Mouse (Mus musculus) lung, embryonic 16.5 days (tissue): Measurements from ENCODE around the gene Fam234b. TPM values are rescaled to one million over a fixed set of nuclear protein-coding genes. Genes with fewer than 3 reads are reported as not detected.

ENCODE experiments used
- ATAC-seq: fragments of 200-750 bp; cut with Nextera tagmentation; 2 replicates; pipeline ENCODE4 v1.8.0; 2017; ENCODE audit warnings: low read depth, mild to moderate bottlenecking, moderate library complexity
- H3K27ac ChIP-seq: fragments of 300-500 bp; sonication (generic); 2 replicates; pipeline ENCODE4 v1.5.1; 2014; ENCODE audit warnings: mild to moderate bottlenecking, control low read depth, low read length
- H3K27me3 ChIP-seq: fragments of 300-500 bp; sonication (generic); 2 replicates; pipeline ENCODE4 v1.6.1; 2014; ENCODE audit warnings: low read depth, low read length, mixed read lengths; ENCODE audit not compliant: control insufficient read depth, insufficient read depth
- H3K36me3 ChIP-seq: fragments of 300-500 bp; sonication (generic); 2 replicates; pipeline ENCODE4 v1.6.1; 2014; ENCODE audit warnings: low read length; ENCODE audit not compliant: control insufficient read depth, insufficient read depth
- H3K4me1 ChIP-seq: fragments of 300-500 bp; sonication (generic); replicated peaks from 2 replicates; pipeline ENCODE4 v1.6.1; 2014; ENCODE audit warnings: low read length, mixed read lengths; ENCODE audit not compliant: control insufficient read depth, insufficient read depth
- H3K4me2 ChIP-seq: fragments of 300-500 bp; sonication (generic); 2 replicates; pipeline ENCODE4 v1.6.1; 2014; ENCODE audit warnings: low read depth, low read length, control low read depth
- H3K4me3 ChIP-seq: fragments of 300-500 bp; sonication (generic); 2 replicates; pipeline ENCODE4 v1.5.1; 2014; ENCODE audit warnings: mild to moderate bottlenecking, low read length, control low read depth
- H3K9ac ChIP-seq: fragments of 300-500 bp; sonication (generic); 2 replicates; pipeline ENCODE4 v1.6.1; 2014; ENCODE audit warnings: low read length, control low read depth
- H3K9me3 ChIP-seq: fragments of 300-500 bp; sonication (generic); 2 replicates; pipeline ENCODE4 v1.6.1; 2016; ENCODE audit warnings: low read length; ENCODE audit not compliant: control insufficient read depth
- WGBS: fragments of 180-500 bp; shearing (Covaris S2); extraction: QIAGEN DNeasy Blood & Tissue Kit; methylation state at CpG from one replicate; pipeline ENCODE4 v1.1.7; 2014; 5-methylcytosine and 5-hydroxymethylcytosine counted together
- polyA plus RNA-seq: library from polyadenylated mRNA; unstranded; fragments of >200 nt; fragmentation: Nextera tagmentation; extraction: Ambion mirVana; gene quantifications from 2 replicates; pipeline ENCODE4 v1.2.1, GENCODE M21; 2015

The Fam234b gene
- polyA plus RNA-seq, 1 experiment from 2014 or later, result 26.0 TPM

DNA sequence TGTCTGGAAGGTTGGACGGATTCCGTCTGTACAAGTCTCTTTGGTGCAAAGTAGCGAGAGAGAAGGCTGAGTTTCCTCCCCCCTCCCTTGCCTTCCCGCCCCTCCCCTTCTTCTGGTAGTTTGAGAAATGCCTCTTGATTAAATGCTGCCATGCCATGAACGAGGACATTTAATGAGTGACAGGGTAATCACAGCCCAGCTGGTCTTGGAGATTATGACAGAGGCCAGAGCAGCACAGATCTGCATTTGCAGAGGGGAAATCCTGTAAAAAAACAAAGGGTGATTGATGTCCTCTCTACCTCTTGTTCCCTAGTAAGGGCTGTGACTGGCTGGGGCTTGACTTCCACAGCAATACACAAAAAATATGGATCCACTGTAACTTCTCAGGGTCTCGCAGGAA, 50.1 kb downstream of the Fam234b start:
- Histone ChIP-seq H3K27ac (peak overlapping the region; percentile 31; the same call in 1 of the 2 replicates), H3K4me3 (peak overlapping the region; percentile 16; the same call in 1 of the 2 replicates), H3K36me3 (no peaks in the 10 kb centered on the region), H3K27me3 (no peaks in the 10 kb centered on the region; the same call in 1 of the 2 replicates), H3K4me1 (peaks cover 26% of the 10 kb centered on the region), H3K9me3 (no peaks in the 10 kb centered on the region), H3K9ac (no peak overlapping the region), H3K4me2 (peak overlapping the region; percentile 17; the same call in 1 of the 2 replicates)
- WGBS, result 44% methylated on average over 6 of the region's 6 CpGs
- peak; percentile 32; the same call in 1 of the 2 replicates for ATAC-seq

DNA sequence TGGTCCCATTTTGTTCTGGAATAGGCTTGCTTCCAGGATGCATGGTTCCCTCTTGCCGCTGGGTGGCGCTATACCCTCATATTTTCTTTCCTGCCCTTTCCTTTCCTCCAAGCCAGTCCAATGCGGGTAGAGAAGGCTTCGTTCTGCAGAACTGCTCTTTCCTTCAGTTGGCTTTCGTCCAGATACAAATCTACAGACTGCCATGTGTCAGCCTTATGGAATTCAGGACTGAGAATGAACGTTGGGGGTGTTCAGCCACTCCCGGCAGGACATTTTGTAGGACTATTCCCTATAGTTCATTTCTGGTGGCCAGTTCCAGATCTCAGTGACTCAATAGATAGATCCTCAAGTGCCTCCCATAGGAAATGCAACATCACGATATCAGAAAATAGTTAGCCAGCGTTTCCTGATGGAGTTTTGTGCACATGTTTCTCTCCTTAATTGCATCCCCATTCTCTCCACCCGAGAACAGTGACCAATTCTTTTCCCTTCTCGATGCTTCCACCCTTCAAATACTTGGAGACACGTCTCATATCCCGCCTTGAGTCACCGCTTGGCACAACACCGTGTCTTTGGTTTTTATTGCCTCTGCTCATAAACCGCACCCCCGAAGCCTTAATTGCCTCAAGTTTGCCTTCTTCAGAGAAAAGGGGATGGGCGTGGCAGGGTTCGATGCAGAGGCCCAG, 52.2 kb downstream of the Fam234b start:
- peak; percentile 85 for ATAC-seq
- Histone ChIP-seq H3K4me2 (peak overlapping the region; percentile 31), H3K27ac (peak overlapping the region; percentile 79), H3K4me1 (peaks cover 29% of the 10 kb centered on the region), H3K4me3 (no peak overlapping the region), H3K36me3 (no peaks in the 10 kb centered on the region), H3K9ac (0 out of 2 replicates have a peak overlapping the region, but pooled peaks have one; percentile 14), H3K27me3 (no peaks in the 10 kb centered on the region; the same call in 1 of the 2 replicates), H3K9me3 (no peaks in the 10 kb centered on the region)
- WGBS, result 18% methylated on average over 19 of the region's 19 CpGs

DNA sequence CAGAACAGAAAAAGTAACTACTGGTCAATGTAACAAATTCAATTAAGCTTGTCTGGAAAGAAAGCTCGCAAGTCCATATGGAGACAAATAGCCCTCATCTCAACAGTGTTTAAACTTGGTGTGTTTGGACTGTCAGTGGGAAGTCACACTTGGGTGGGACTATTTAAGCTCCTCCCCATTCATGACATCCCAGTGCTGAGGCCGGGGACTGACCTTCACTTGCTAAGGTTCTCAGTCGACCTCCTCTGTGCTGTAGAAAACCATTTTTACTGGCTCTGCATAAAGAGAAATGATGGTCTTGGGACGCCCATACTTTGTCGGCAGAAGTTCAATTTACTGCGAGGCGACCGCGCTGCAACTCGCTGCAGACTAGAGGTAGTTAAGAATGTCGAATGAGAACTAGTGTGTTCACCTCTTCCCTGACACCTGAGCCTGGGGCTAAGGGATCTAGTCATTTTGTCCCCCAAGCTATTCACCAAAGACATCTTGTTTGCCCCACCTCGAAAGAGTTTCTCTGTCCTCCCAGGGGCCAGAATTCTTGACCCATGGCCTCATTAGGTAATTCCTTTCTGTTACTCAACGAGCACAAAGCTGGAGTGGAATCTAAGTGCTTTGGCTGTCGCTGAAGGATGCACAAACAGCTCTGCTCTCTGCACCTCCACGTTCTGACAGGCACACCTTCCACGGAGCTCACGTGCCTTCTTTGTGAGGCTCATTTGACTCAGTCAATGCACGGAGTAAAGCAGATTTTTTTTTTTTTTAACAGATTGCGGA, 53.3 kb downstream of the Fam234b start:
- Histone ChIP-seq H3K36me3 (no peaks in the 10 kb centered on the region), H3K9me3 (0 out of 2 replicates have a peak, but pooled peaks cover 2% of the 10 kb centered on the region), H3K4me1 (peaks cover 29% of the 10 kb centered on the region), H3K4me2 (no peak overlapping the region), H3K27ac (peak overlapping the region; percentile 79), H3K27me3 (no peaks in the 10 kb centered on the region; the same call in 1 of the 2 replicates), H3K9ac (no peak overlapping the region), H3K4me3 (no peak overlapping the region; the same call in 1 of the 2 replicates)
- WGBS, result 53% methylated on average over 19 of the region's 19 CpGs
- no peak for ATAC-seq

DNA sequence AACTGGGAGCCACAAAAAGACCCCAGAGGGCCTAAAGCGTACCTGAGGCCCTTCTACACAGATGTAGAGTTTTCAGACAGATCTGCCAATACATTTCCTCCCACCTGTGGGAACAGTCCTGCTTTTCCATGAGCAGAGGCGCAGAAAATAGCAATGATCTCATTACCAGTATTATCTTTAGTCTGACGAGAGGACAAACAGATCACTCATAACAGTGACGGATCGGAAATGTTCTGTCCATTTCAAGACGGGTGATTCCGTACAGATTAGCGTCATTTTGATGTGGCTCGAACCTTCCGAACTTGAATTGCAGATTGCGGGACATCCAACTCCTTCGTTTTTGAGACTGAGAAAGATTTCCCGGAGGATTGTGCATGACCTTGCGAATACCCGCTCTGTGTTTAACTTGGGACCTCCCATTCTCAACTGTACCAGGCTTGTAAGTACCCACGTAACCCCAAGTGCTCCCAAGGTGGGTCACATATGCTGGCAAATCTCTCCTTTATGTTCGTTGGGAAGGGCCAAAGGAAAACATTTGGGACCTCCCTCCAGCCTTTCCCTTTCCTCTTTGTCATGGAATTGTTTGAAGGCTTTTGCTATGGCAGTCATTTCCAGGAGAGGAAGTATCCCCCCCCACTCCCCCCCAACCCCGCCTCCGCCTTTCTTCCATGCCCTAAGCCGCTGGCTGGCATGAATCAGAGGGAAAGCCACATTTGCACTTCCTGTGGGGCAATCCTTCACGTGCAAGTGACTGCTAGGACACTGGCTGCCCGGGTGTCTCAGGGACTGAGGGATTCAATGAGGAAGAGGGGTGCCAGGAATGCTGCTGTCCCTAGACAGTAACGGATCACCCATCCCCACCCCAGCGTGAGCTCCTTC, 54.3 kb downstream of the Fam234b start:
- Histone ChIP-seq H3K36me3 (no peaks in the 10 kb centered on the region), H3K4me3 (peak overlapping the region; percentile 16; the same call in 1 of the 2 replicates), H3K4me1 (peaks cover 29% of the 10 kb centered on the region), H3K4me2 (peak overlapping the region; percentile 45), H3K9me3 (0 out of 2 replicates have a peak, but pooled peaks cover 2% of the 10 kb centered on the region), H3K9ac (peak overlapping the region; percentile 44; the same call in 1 of the 2 replicates), H3K27ac (peak overlapping the region; percentile 79), H3K27me3 (no peaks in the 10 kb centered on the region; the same call in 1 of the 2 replicates)
- 48% methylated on average over 24 of the region's 24 CpGs for WGBS
- ATAC-seq, result peak; percentile 53

DNA sequence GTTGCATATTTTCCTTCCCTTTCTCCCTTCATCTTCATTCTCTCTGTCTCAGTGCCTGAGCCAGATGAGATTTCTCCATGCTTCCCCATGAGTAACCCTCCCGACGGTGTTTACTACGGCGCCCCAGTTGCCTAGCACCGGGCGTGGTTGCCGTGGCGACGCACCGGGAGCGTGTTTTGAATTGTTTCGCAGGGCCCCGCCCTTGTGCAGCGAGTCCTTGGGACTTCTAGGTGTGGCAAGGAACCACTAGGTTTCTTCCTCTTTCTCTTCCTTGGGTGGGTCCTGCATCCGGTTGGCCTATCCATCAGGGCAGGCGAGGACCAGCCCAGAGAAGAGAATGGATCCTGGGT, 54.9 kb downstream of the Fam234b start:
- Histone ChIP-seq H3K36me3 (no peaks in the 10 kb centered on the region), H3K4me3 (peak overlapping the region; percentile 16; the same call in 1 of the 2 replicates), H3K9ac (peak overlapping the region; percentile 44; the same call in 1 of the 2 replicates), H3K27ac (peak overlapping the region; percentile 82), H3K4me2 (peak overlapping the region; percentile 45), H3K27me3 (no peaks in the 10 kb centered on the region; the same call in 1 of the 2 replicates), H3K9me3 (0 out of 2 replicates have a peak, but pooled peaks cover 2% of the 10 kb centered on the region), H3K4me1 (peaks cover 29% of the 10 kb centered on the region)
- ATAC-seq, result peak; percentile 79
- 10% methylated on average over 16 of the region's 16 CpGs for WGBS

DNA sequence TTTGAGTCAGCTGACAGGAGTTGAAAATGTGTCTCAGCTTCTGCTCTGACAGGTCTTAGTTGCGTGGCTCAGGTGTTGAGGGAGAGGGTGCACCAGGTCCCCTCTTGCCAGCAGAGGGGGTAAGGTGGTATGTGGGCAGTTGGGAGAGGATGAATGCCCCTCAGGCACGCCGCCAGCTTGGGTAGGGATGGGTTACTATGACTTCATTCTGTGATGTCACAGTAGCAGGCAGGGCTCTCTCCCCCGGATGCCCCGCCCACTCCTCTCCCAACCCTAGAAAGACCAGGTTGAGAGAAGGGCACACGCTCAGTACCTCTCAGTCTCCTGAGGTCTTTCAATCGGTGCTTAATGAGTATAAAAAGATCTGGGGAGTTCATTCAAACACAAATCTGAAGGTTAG, 56.4 kb downstream of the Fam234b start, which contains the start of gene Gsg1:
Gene Gsg1, minus strand, starts transcription at position 199 of the 400 bp plus-strand sequence.
- no peaks in the 10 kb centered on the region for H3K36me3 ChIP-seq
- H3K9ac ChIP-seq, result no peak within 1 kb of the TSS
- no peaks in the 10 kb centered on the region for H3K27me3 ChIP-seq
- H3K4me1 ChIP-seq, result peaks cover 29% of the 10 kb centered on the region
- no peak for ATAC-seq
- H3K4me2 ChIP-seq, result no peak within 1 kb of the TSS; the same call in 1 of the 2 replicates
- peak within 1 kb of the TSS; percentile 82 for H3K27ac ChIP-seq
- 86% methylated on average over 7 of the region's 7 CpGs for WGBS
- H3K4me3 ChIP-seq, result no peak within 1 kb of the TSS
- 0 out of 2 replicates have a peak, but pooled peaks cover 2% of the 10 kb centered on the region for H3K9me3 ChIP-seq

DNA sequence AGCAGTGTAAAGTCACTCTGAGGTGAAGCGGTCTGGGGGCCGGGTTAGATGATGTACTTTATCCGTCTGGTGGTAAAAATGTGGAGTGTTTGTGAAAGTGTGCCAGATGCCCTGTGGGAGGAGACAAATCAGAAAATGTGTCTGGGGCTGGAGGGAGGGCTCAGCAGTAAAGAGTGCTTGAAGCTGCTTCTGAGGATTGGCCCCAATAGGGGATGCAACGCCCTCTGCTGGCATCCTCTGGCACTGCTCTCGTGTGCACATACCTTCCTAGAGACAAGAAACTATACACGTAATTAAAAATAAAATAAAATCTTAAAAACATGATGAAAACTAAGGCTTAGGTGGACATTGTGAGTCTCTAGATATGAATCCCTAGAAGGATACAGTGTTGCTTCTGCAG, 62.7 kb downstream of the Fam234b start:
- 82% methylated on average over 6 of the region's 6 CpGs for WGBS
- no peaks in the 10 kb centered on the region for H3K36me3 ChIP-seq
- no peak for ATAC-seq

DNA sequence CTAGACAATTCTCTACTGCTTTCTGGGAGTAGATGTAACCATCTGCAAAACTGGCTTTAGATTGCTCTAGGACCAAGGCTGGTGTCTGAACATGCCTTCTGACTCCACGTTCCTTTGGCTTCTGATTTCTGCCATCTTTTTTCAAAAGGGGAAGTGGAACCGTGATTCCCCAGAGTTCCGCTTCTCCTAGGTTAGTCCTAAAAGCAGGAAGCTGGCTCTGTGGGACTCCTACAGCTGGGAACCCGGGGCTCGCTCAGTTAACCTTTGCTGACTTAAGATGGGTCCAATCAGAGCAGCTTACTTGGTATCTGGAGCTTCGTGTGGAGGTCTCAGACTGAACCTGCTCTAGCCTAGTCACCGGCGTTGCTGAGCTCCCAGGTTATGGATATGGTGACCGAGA, 63.3 kb downstream of the Fam234b start:
- Histone ChIP-seq H3K27me3 (no peaks in the 10 kb centered on the region), H3K4me3 (no peak overlapping the region), H3K4me1 (no peaks in the 10 kb centered on the region), H3K27ac (no peak overlapping the region), H3K36me3 (no peaks in the 10 kb centered on the region), H3K4me2 (no peak overlapping the region), H3K9ac (no peak overlapping the region), H3K9me3 (peaks cover 5% of the 10 kb centered on the region; the same call in 1 of the 2 replicates)
- no peak for ATAC-seq
- WGBS, result 92% methylated on average over 9 of the region's 9 CpGs

More for the DNA sequence above, 62.7 kb downstream of the Fam234b start:
- Histone ChIP-seq H3K27me3 (no peaks in the 10 kb centered on the region), H3K4me2 (no peak overlapping the region), H3K9me3 (peaks cover 7% of the 10 kb centered on the region; the same call in 1 of the 2 replicates), H3K4me3 (no peak overlapping the region), H3K4me1 (no peaks in the 10 kb centered on the region), H3K27ac (no peak overlapping the region), H3K9ac (no peak overlapping the region)
